ENCODE assay signal across 8 mouse cellular contexts in the genomic region with DNA sequence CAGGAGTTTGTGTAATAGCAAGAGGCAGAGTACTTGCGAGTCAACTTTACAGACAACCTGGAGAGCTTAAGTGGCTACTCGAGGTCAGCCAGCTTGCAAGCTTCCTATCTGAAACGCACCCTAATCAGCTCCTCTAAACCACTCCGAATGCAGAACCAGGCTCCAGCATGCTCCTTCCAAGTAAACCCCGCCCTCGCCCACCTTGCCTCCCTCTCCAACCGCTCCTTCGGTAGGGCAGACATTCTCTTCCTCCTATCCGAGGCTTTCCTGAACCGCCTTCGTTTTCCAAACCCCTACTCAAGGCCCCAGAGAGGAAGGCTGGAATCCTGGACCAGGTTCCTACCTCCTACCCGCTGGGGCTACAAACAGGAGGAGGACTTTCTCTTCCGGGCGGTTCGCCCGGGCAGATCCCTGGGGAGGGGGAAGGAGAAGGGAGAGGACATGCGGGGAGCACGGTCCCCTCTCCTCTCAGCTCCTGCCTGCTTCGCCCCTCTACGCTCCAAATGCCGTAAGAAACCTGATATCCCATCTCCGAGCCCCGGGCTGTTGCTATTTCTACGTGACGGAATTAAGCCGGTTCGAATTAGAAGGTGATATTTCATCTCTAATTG. TPM values are rescaled to one million over a fixed set of nuclear protein-coding genes. Genes with fewer than 3 reads are reported as not detected.
DNase-seq lines count a peak whose midpoint lies in the region; ATAC-seq and TF ChIP-seq lines count a peak whose summit lies in the region.

No protein-coding gene starts in this region.

- peaks cover 4% of the 10 kb centered on the region; the same call in 1 of the 2 replicates for H3K4me1 ChIP-seq in limb, embryonic 15.5 days
- 0 out of 2 replicates have a peak, but pooled peaks cover 7% of the 10 kb centered on the region for H3K4me1 ChIP-seq in midbrain, embryonic 15.5 days
- H3K4me1 ChIP-seq in stomach, postnatal 0 days (replicated peaks; ENCODE audit: control insufficient read depth, insufficient read depth) = peaks cover 3% of the 10 kb centered on the region; the same call in 1 of the 2 replicates

- no peaks in the 10 kb centered on the region for H3K9me3 ChIP-seq in limb, embryonic 15.5 days
- H3K9me3 ChIP-seq in midbrain, embryonic 15.5 days = no peaks in the 10 kb centered on the region
- H3K9me3 ChIP-seq in stomach, postnatal 0 days (ENCODE audit: control insufficient read depth, low read length) = no peaks in the 10 kb centered on the region

- peak overlapping the region; percentile 60 for H3K9ac ChIP-seq in limb, embryonic 15.5 days
- peak overlapping the region; percentile 65 for H3K9ac ChIP-seq in midbrain, embryonic 15.5 days
- peak overlapping the region; percentile 89 for H3K9ac ChIP-seq in stomach, postnatal 0 days (ENCODE audit: low read length)

- peak; percentile 54 for ATAC-seq in limb, embryonic 15.5 days (ENCODE audit: insufficient number of reproducible peaks, low FRiP score, low TSS enrichment, low read depth)
- peak; percentile 71 for ATAC-seq in midbrain, embryonic 15.5 days (replicated peaks)
- peak; percentile 38 for ATAC-seq in stomach, postnatal 0 days (ENCODE audit: low FRiP score, low TSS enrichment)

- no peak for TF ChIP-seq EP300 in stomach, postnatal 0 days (optimal IDR thresholded peaks at IDR 0.05)

- TF ChIP-seq CTCF in stomach, postnatal 0 days (IDR thresholded peaks at IDR 0.05; ENCODE audit: low read depth) = no peak

- H3K4me2 ChIP-seq in limb, embryonic 15.5 days = peak overlapping the region; percentile 76
- peak overlapping the region; percentile 86 for H3K4me2 ChIP-seq in midbrain, embryonic 15.5 days
- peak overlapping the region; percentile 96 for H3K4me2 ChIP-seq in stomach, postnatal 0 days (replicated peaks; ENCODE audit: low read depth)

- WGBS in limb, embryonic 15.5 days = 2% methylated on average over 27 of the region's 27 CpGs
- WGBS in midbrain, embryonic 15.5 days = under 1% methylated on average over 27 of the region's 27 CpGs
- WGBS in stomach, postnatal 0 days = 1% methylated on average over 27 of the region's 27 CpGs

- peak overlapping the region; percentile 67 for H3K4me3 ChIP-seq in limb, embryonic 15.5 days
- H3K4me3 ChIP-seq in midbrain, embryonic 15.5 days = peak overlapping the region; percentile 67
- H3K4me3 ChIP-seq in stomach, postnatal 0 days (ENCODE audit: low read depth, low read length) = peak overlapping the region; percentile 76

- H3K27ac ChIP-seq in limb, embryonic 15.5 days = peak overlapping the region; percentile 90
- peak overlapping the region; percentile 85 for H3K27ac ChIP-seq in midbrain, embryonic 15.5 days
- peak overlapping the region; percentile 96 for H3K27ac ChIP-seq in stomach, postnatal 0 days (replicated peaks)

- H3K27me3 ChIP-seq in limb, embryonic 15.5 days = no peaks in the 10 kb centered on the region
- no peaks in the 10 kb centered on the region for H3K27me3 ChIP-seq in midbrain, embryonic 15.5 days (replicated peaks)
- H3K27me3 ChIP-seq in stomach, postnatal 0 days (ENCODE audit: control insufficient read depth, insufficient read depth, low read length) = no peaks in the 10 kb centered on the region

- DNase-seq in thymus, postnatal 0 days (ENCODE audit: low spot score) = peak; percentile 17
- no peak for DNase-seq in thymus, postnatal 36 days
- peak; percentile 40 for DNase-seq in embryo, embryonic 11.5 days (ENCODE audit: low read depth, low spot score)
- peak; percentile 47 for DNase-seq in heart, adult 8-10 months (ENCODE audit: low spot score)
- peak; percentile 54 for DNase-seq in kidney, adult 18-20 months
- peak; percentile 84 for DNase-seq in stomach, postnatal 0 days (ENCODE audit: low spot score)

- no peaks in the 10 kb centered on the region for H3K36me3 ChIP-seq in limb, embryonic 15.5 days
- H3K36me3 ChIP-seq in midbrain, embryonic 15.5 days (replicated peaks) = no peaks in the 10 kb centered on the region
- no peaks in the 10 kb centered on the region for H3K36me3 ChIP-seq in stomach, postnatal 0 days (ENCODE audit: control insufficient read depth, insufficient read depth, low read length)

RNA-seq across cellular contexts. Expression of gene 9230112D13Rik, which starts 25.9 kb away (rescaled TPM):
- not detected in 2 replicates for polyA plus RNA-seq in thymus, postnatal 0 days (2015; fragmentation: Nextera tagmentation; extraction: Ambion mirVana)
- total RNA-seq in heart, adult 8-10 months (2022) = not detected
- not detected in 2 replicates for polyA plus RNA-seq in limb, embryonic 15.5 days (2015; fragmentation: Nextera tagmentation; extraction: Ambion mirVana)
- polyA plus RNA-seq in midbrain, embryonic 15.5 days (2015; fragmentation: Nextera tagmentation; extraction: Ambion mirVana) = not detected in 2 replicates
- not detected in 2 replicates for polyA plus RNA-seq in stomach, postnatal 0 days (2015; fragmentation: Nextera tagmentation; extraction: Ambion mirVana)

RNA-seq across cellular contexts. Expression of gene Ldb3, which starts 40.0 kb away (rescaled TPM):
- 0.29 and 0.39 TPM in 2 replicates for polyA plus RNA-seq in thymus, postnatal 0 days (2015; fragmentation: Nextera tagmentation; extraction: Ambion mirVana)
- 1,000 to 10,000 TPM; 1,077 to 1,246 (median 1,126) TPM for total RNA-seq in heart, adult 8-10 months (2022)
- 28.2 and 98.7 TPM in 2 replicates for polyA plus RNA-seq in limb, embryonic 15.5 days (2015; fragmentation: Nextera tagmentation; extraction: Ambion mirVana)
- polyA plus RNA-seq in midbrain, embryonic 15.5 days (2015; fragmentation: Nextera tagmentation; extraction: Ambion mirVana) = 0.57 and 0.78 TPM in 2 replicates
- 1.6 and 1.7 TPM in 2 replicates for polyA plus RNA-seq in stomach, postnatal 0 days (2015; fragmentation: Nextera tagmentation; extraction: Ambion mirVana)

RNA-seq across cellular contexts. Expression of gene Bmpr1a, which starts 45.4 kb away (rescaled TPM):
- polyA plus RNA-seq in thymus, postnatal 0 days (2015; fragmentation: Nextera tagmentation; extraction: Ambion mirVana) = 8.2 and 8.3 TPM in 2 replicates
- 10 to 100 TPM; 55.7 to 68.2 (median 59.4) TPM for total RNA-seq in heart, adult 8-10 months (2022)
- 44.1 and 54.8 TPM in 2 replicates for polyA plus RNA-seq in limb, embryonic 15.5 days (2015; fragmentation: Nextera tagmentation; extraction: Ambion mirVana)
- polyA plus RNA-seq in midbrain, embryonic 15.5 days (2015; fragmentation: Nextera tagmentation; extraction: Ambion mirVana) = 15.2 and 17.5 TPM in 2 replicates
- 27.0 and 29.0 TPM in 2 replicates for polyA plus RNA-seq in stomach, postnatal 0 days (2015; fragmentation: Nextera tagmentation; extraction: Ambion mirVana)

RNA-seq across cellular contexts. Expression of gene Opn4, which starts 51.4 kb away (rescaled TPM):
- polyA plus RNA-seq in thymus, postnatal 0 days (2015; fragmentation: Nextera tagmentation; extraction: Ambion mirVana) = not detected in 2 replicates
- 1 to 10 TPM; 1.7 to 2.5 (median 2.4) TPM for total RNA-seq in heart, adult 8-10 months (2022)
- polyA plus RNA-seq in limb, embryonic 15.5 days (2015; fragmentation: Nextera tagmentation; extraction: Ambion mirVana) = 0.20 and 0.63 TPM in 2 replicates
- polyA plus RNA-seq in midbrain, embryonic 15.5 days (2015; fragmentation: Nextera tagmentation; extraction: Ambion mirVana) = 0.23 TPM in 1 of 2 replicates, not detected in the other
- polyA plus RNA-seq in stomach, postnatal 0 days (2015; fragmentation: Nextera tagmentation; extraction: Ambion mirVana) = not detected in 2 replicates

Comparison
In these comparisons a context has a peak if more than half of its experiments do, and no peak if none do; other contexts are left out.
1. DNase-seq: peak in thymus, postnatal 0 days (single experiment), embryo, embryonic 11.5 days (single experiment), heart, adult 8-10 months (single experiment), kidney, adult 18-20 months (single experiment) and stomach, postnatal 0 days (single experiment); none in thymus, postnatal 36 days (0 of 2).
2. RNA of gene Ldb3, which starts 40.0 kb away (polyA plus RNA-seq): 28.2 to 98.7 TPM in limb, embryonic 15.5 days; 1.6 to 1.7 TPM in stomach, postnatal 0 days, 0.57 to 0.78 TPM in midbrain, embryonic 15.5 days and 0.29 to 0.39 TPM in thymus, postnatal 0 days; every median in the first group is over 10 times any median in the second.
3. Peak in every context shown above with its lines, with median percentiles within 50 percentile points of each other: ATAC-seq, H3K27ac ChIP-seq, H3K4me2 ChIP-seq, H3K4me3 ChIP-seq and H3K9ac ChIP-seq.